Mouse (Mus musculus) hindbrain, embryonic 16.5 days (tissue): ENCODE data around the gene Elk1. TPM values are rescaled to one million over a fixed set of nuclear protein-coding genes. Genes with fewer than 3 reads are reported as not detected.

Experiments used
- ATAC-seq: fragments of 200-750 bp; cut with Nextera tagmentation; 2 replicates; pipeline ENCODE4 v1.8.0; 2017; ENCODE audit warnings: moderate TSS enrichment, moderate library complexity
- H3K27ac ChIP-seq: fragments of 300-500 bp; sonication (generic); 2 replicates; pipeline ENCODE4 v1.5.1; 2014; ENCODE audit warnings: low read depth, mild to moderate bottlenecking, control low read depth, low read length, moderate library complexity
- H3K27me3 ChIP-seq: fragments of 300-500 bp; sonication (generic); replicated peaks from 2 replicates; pipeline ENCODE4 v1.6.1; 2014; ENCODE audit warnings: low read length; ENCODE audit not compliant: control insufficient read depth, insufficient read depth
- H3K36me3 ChIP-seq: fragments of 300-500 bp; sonication (generic); 2 replicates; pipeline ENCODE4 v1.6.1; 2014; ENCODE audit warnings: mild to moderate bottlenecking, low read length, moderate library complexity, mixed read lengths; ENCODE audit not compliant: control insufficient read depth, insufficient read depth
- H3K4me1 ChIP-seq: fragments of 300-500 bp; sonication (generic); 2 replicates; pipeline ENCODE4 v1.6.1; 2014; ENCODE audit warnings: low read depth, low read length; ENCODE audit not compliant: control insufficient read depth, insufficient read depth
- H3K4me2 ChIP-seq: fragments of 300-500 bp; sonication (generic); 2 replicates; pipeline ENCODE4 v1.6.1; 2014; ENCODE audit warnings: mild to moderate bottlenecking, low read length, control low read depth, moderate library complexity
- H3K4me3 ChIP-seq: fragments of 300-500 bp; sonication (generic); 2 replicates; pipeline ENCODE4 v1.5.1; 2014; ENCODE audit warnings: mild to moderate bottlenecking, low read length, control low read depth, moderate library complexity
- H3K9ac ChIP-seq: fragments of 300-500 bp; sonication (generic); 2 replicates; pipeline ENCODE4 v1.6.1; 2014; ENCODE audit warnings: low read depth, mild to moderate bottlenecking, control low read depth, low read length, moderate library complexity
- H3K9me3 ChIP-seq: fragments of 300-500 bp; sonication (generic); 2 replicates; pipeline ENCODE4 v1.6.1; 2014; ENCODE audit warnings: mild to moderate bottlenecking, low read length, moderate library complexity; ENCODE audit not compliant: control insufficient read depth
- WGBS: fragments of 180-500 bp; shearing (Covaris S2); extraction: QIAGEN DNeasy Blood & Tissue Kit; methylation state at CpG from one replicate; pipeline ENCODE4 v1.1.7; 2014; 5-methylcytosine and 5-hydroxymethylcytosine counted together
- polyA plus RNA-seq: library from polyadenylated mRNA; unstranded; fragments of >200 nt; fragmentation: Nextera tagmentation; extraction: Ambion mirVana; gene quantifications from 2 replicates; pipeline ENCODE4 v1.2.1, GENCODE M21; 2015

Gene Elk1
- polyA plus RNA-seq, 1 experiment from 2014 or later = 15.9 TPM

GRCm38 (mm10) chrX:20921366-20921765, 29.0 kb downstream of the Elk1 start:
- ATAC-seq = peak; percentile 7
- no peak overlapping the region; the same call in 1 of the 2 replicates for H3K9ac ChIP-seq

GRCm38 (mm10) chrX:20920844-20921364, 29.5 kb downstream of the Elk1 start, which contains the start of gene Syn1:
TSS of gene Syn1 (minus strand) at chrX:20921004.
- H3K4me1 ChIP-seq = no peaks in the 10 kb centered on the region
- peak; percentile 97 for ATAC-seq
- peak within 1 kb of the TSS; percentile 63 for H3K4me3 ChIP-seq
- peak within 1 kb of the TSS; percentile 84 for H3K27ac ChIP-seq
- peak within 1 kb of the TSS; percentile 51 for H3K4me2 ChIP-seq
- H3K27me3 ChIP-seq = no peaks in the 10 kb centered on the region
- H3K36me3 ChIP-seq = no peaks in the 10 kb centered on the region
- 12% methylated on average over 17 of the region's 44 CpGs for WGBS
- H3K9me3 ChIP-seq = no peaks in the 10 kb centered on the region; the same call in 1 of the 2 replicates
- H3K9ac ChIP-seq = peak within 1 kb of the TSS; percentile 77

More at GRCm38 (mm10) chrX:20921366-20921765, 29.0 kb downstream of the Elk1 start:
- Histone ChIP-seq H3K27ac (peak overlapping the region; percentile 64; the same call in 1 of the 2 replicates), H3K36me3 (no peaks in the 10 kb centered on the region; the same call in 1 of the 2 replicates), H3K27me3 (no peaks in the 10 kb centered on the region), H3K9me3 (no peaks in the 10 kb centered on the region; the same call in 1 of the 2 replicates), H3K4me2 (peak overlapping the region; percentile 51), H3K4me1 (no peaks in the 10 kb centered on the region), H3K4me3 (peak overlapping the region; percentile 63)
- WGBS = 41% methylated on average over 5 of the region's 5 CpGs

- Histone ChIP-seq H3K4me3 (peak overlapping the region; percentile 63), H3K9ac (peak overlapping the region; percentile 77)
These were observed 30.1 kb downstream of the Elk1 start for GRCm38 (mm10) chrX:20920249-20920843.

GRCm38 (mm10) chrX:20915075-20915474, 35.3 kb downstream of the Elk1 start:
- Histone ChIP-seq H3K4me3 (no peak overlapping the region), H3K36me3 (no peaks in the 10 kb centered on the region), H3K27ac (no peak overlapping the region), H3K4me2 (no peak overlapping the region), H3K9me3 (no peaks in the 10 kb centered on the region), H3K27me3 (no peaks in the 10 kb centered on the region), H3K4me1 (no peaks in the 10 kb centered on the region), H3K9ac (no peak overlapping the region)
- no peak for ATAC-seq

More at GRCm38 (mm10) chrX:20920249-20920843, 30.1 kb downstream of the Elk1 start:
- H3K27me3 ChIP-seq = no peaks in the 10 kb centered on the region
- no peaks in the 10 kb centered on the region for H3K36me3 ChIP-seq
- ATAC-seq = peak; percentile 46
- H3K4me1 ChIP-seq = no peaks in the 10 kb centered on the region
- H3K27ac ChIP-seq = peak overlapping the region; percentile 84
- H3K9me3 ChIP-seq = no peaks in the 10 kb centered on the region; the same call in 1 of the 2 replicates
- 17% methylated on average over 36 of the region's 49 CpGs for WGBS
- H3K4me2 ChIP-seq = peak overlapping the region; percentile 51

GRCm38 (mm10) chrX:20913726-20914125, 36.7 kb downstream of the Elk1 start:
- no peak overlapping the region for H3K27ac ChIP-seq
- no peak for ATAC-seq
- H3K9me3 ChIP-seq = no peaks in the 10 kb centered on the region
- H3K4me2 ChIP-seq = no peak overlapping the region
- WGBS = 88% methylated on average over 6 of the region's 6 CpGs
- no peak overlapping the region for H3K9ac ChIP-seq
- no peaks in the 10 kb centered on the region for H3K27me3 ChIP-seq
- 0 out of 2 replicates have a peak, but pooled peaks cover 2% of the 10 kb centered on the region for H3K36me3 ChIP-seq
- H3K4me3 ChIP-seq = no peak overlapping the region
- H3K4me1 ChIP-seq = no peaks in the 10 kb centered on the region

GRCm38 (mm10) chrX:20910074-20910473, 40.3 kb downstream of the Elk1 start:
- 0 out of 2 replicates have a peak, but pooled peaks cover 2% of the 10 kb centered on the region for H3K36me3 ChIP-seq
- no peaks in the 10 kb centered on the region for H3K4me1 ChIP-seq
- H3K4me3 ChIP-seq = no peak overlapping the region
- H3K27me3 ChIP-seq = no peaks in the 10 kb centered on the region
- H3K27ac ChIP-seq = no peak overlapping the region
- H3K9ac ChIP-seq = no peak overlapping the region
- 0 out of 2 replicates have a peak, but pooled peaks cover 2% of the 10 kb centered on the region for H3K9me3 ChIP-seq
- no peak for ATAC-seq
- no peak overlapping the region for H3K4me2 ChIP-seq
- 36% methylated on average over 3 of the region's 3 CpGs for WGBS

Other genes with a start within 250 kb of the Elk1 start
- 97.8 and 110 TPM in 2 replicates for gene Usp11, start 246.7 kb downstream of the Elk1 start, polyA plus RNA-seq
- 388 and 428 TPM in 2 replicates for gene Araf, start 152.8 kb downstream of the Elk1 start, polyA plus RNA-seq
- gene Timp1, start 80.4 kb downstream of the Elk1 start, polyA plus RNA-seq = 3.1 and 6.0 TPM in 2 replicates
- 76.9 and 100 TPM in 2 replicates for gene Syn1, start 29.6 kb downstream of the Elk1 start, polyA plus RNA-seq
- 4.0 and 5.6 TPM in 2 replicates for gene Cfp, start 19.1 kb downstream of the Elk1 start, polyA plus RNA-seq
- gene Uxt, start 11.4 kb upstream of the Elk1 start, polyA plus RNA-seq = 25.3 and 26.7 TPM in 2 replicates
- gene Zfp182, start 111.7 kb upstream of the Elk1 start, polyA plus RNA-seq = 6.8 and 7.8 TPM in 2 replicates
- gene Spaca5, start 117.8 kb upstream of the Elk1 start, polyA plus RNA-seq = not detected in 2 replicates
- gene Zfp300, start 138.9 kb upstream of the Elk1 start, polyA plus RNA-seq = 4.5 and 5.8 TPM in 2 replicates
- gene Ssxa1, start 165.2 kb upstream of the Elk1 start, polyA plus RNA-seq = not detected in 2 replicates
- not detected in 2 replicates for gene Gm21876, start 225.0 kb upstream of the Elk1 start, polyA plus RNA-seq